Mouse (Mus musculus): ENCODE data around the gene Ercc6.

DNA sequence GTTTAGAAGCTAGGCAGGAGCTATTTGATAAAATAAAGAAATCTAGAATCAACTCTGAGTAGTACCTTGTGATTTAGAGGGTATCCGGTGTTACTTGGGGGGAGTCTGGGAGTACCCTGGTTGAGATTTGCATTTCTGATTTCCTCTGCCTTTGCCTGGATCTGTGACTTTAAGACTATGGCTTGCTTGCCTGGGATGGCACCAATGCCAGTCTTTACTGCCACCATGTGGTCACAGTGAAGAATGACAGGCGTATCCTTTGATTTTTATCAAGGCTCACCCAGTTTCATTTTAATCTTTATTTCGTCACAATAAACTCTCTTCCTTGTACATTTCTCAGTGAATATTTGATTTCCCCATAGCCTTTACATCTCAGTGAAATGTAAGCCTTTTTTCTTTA, 31.3 kb upstream of the Ercc6 start:
- TF ChIP-seq GATA1 (IDR thresholded peaks at IDR 0.05; ENCODE audit: borderline replicate concordance, low read length) (no peak), CTCF (IDR thresholded peaks at IDR 0.05; ENCODE audit: low read depth, low read length) (peak; percentile 81), TAL1 (conservative IDR thresholded peaks at IDR 0.05; ENCODE audit: low read depth, low read length) (no peak), POLR2AphosphoS5 (IDR thresholded peaks at IDR 0.05; ENCODE audit: insufficient replicate concordance, low read depth, low read length) (no peak)

Measured in G1E (cell line).